Mouse (Mus musculus) lung, embryonic 14.5 days (tissue): Measurements from ENCODE around the gene Eef2k. TPM values are rescaled to one million over a fixed set of nuclear protein-coding genes. Genes with fewer than 3 reads are reported as not detected.

Experiments
- ATAC-seq: fragments of 200-750 bp; cut with Nextera tagmentation; 2 replicates; pipeline ENCODE4 v1.8.0; 2017; ENCODE audit warnings: mild to moderate bottlenecking, moderate TSS enrichment, moderate library complexity; ENCODE audit not compliant: insufficient read depth
- DNase-seq: peaks from one replicate; pipeline ENCODE4 v3.0.0-alpha.2; 2015
- H3K27ac ChIP-seq: fragments of 300-500 bp; sonication (generic); 2 replicates; pipeline ENCODE4 v1.5.1; 2014; ENCODE audit warnings: low read depth, mild to moderate bottlenecking, moderate library complexity
- H3K27me3 ChIP-seq: fragments of 300-500 bp; sonication (generic); 2 replicates; pipeline ENCODE4 v1.6.1; 2014; ENCODE audit warnings: low read length, control low read depth; ENCODE audit not compliant: insufficient read depth
- H3K36me3 ChIP-seq: fragments of 300-500 bp; sonication (generic); 2 replicates; pipeline ENCODE4 v1.6.1; 2014; ENCODE audit warnings: control low read depth; ENCODE audit not compliant: insufficient read depth
- H3K4me1 ChIP-seq: fragments of 300-500 bp; sonication (generic); 2 replicates; pipeline ENCODE4 v1.6.1; 2014; ENCODE audit warnings: antibody characterized with exemption, control low read depth; ENCODE audit not compliant: insufficient read depth
- H3K4me2 ChIP-seq: fragments of 300-500 bp; sonication (generic); 2 replicates; pipeline ENCODE4 v1.6.1; 2014; ENCODE audit warnings: mild to moderate bottlenecking
- H3K4me3 ChIP-seq: fragments of 300-500 bp; sonication (generic); 2 replicates; pipeline ENCODE4 v1.5.1; 2014; ENCODE audit warnings: low read depth, low read length
- H3K9ac ChIP-seq: fragments of 300-500 bp; sonication (generic); 2 replicates; pipeline ENCODE4 v1.6.1; 2014
- H3K9me3 ChIP-seq: fragments of 300-500 bp; sonication (generic); 2 replicates; pipeline ENCODE4 v1.6.1; 2016; ENCODE audit warnings: low read depth, low read length, control low read depth
- CTCF ChIP-seq: IDR thresholded peaks from 2 replicates; pipeline ENCODE4 v1.5.1; 2016; ENCODE audit warnings: antibody characterized with exemption, low read depth
- WGBS: fragments of 180-500 bp; shearing (Covaris S2); extraction: QIAGEN DNeasy Blood & Tissue Kit; methylation state at CpG from one replicate; pipeline ENCODE4 v1.1.7; 2014; 5-methylcytosine and 5-hydroxymethylcytosine counted together
- polyA plus RNA-seq: library from polyadenylated mRNA; unstranded; fragments of >200 nt; fragmentation: Nextera tagmentation; extraction: Ambion mirVana; gene quantifications from 2 replicates; pipeline ENCODE4 v1.2.1, GENCODE M21; 2014

The Eef2k gene
- polyA plus RNA-seq, 1 experiment from 2014 or later, result 11.2 TPM

- no peak for TF ChIP-seq CTCF
- H3K9ac ChIP-seq, result no peak overlapping the region
Measured at GRCm38 (mm10) chr7:120862626-120863025, 20.0 kb downstream of the Eef2k start.

DNA sequence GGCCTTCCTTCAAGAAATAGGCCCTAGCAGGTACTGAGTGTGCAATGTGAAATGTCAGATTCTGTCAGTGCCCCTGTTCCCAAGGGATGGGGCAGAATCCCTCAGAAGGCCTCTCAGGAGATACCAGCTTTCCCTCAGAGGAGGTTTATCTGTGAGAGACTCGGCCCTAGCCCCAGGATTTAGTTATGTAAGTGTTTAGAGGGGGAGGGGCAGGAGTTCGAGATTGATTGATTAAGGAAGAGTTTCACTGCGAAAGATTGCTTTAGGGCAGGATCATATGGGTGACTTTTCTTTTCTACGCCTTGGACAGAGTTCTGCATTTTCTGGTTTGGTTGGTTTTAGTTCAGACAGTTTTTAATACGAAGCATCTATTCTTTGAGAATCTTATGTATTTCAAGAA is 20.8 kb downstream of the Eef2k start:
- Histone ChIP-seq H3K27me3 (no peaks in the 10 kb centered on the region), H3K27ac (no peak overlapping the region), H3K4me3 (no peak overlapping the region), H3K9me3 (no peaks in the 10 kb centered on the region), H3K4me1 (peaks cover 7% of the 10 kb centered on the region; the same call in 1 of the 2 replicates), H3K4me2 (no peak overlapping the region), H3K36me3 (0 out of 2 replicates have a peak, but pooled peaks cover 4% of the 10 kb centered on the region), H3K9ac (no peak overlapping the region)
- TF ChIP-seq CTCF, result no peak
- 40% methylated on average over 5 of the region's 5 CpGs for WGBS
- no peak for DNase-seq
- no peak for ATAC-seq

More at GRCm38 (mm10) chr7:120862626-120863025, 20.0 kb downstream of the Eef2k start:
- ATAC-seq (no peak), DNase-seq (no peak)
- Histone ChIP-seq H3K27ac (no peak overlapping the region), H3K27me3 (no peaks in the 10 kb centered on the region), H3K4me2 (no peak overlapping the region), H3K9me3 (no peaks in the 10 kb centered on the region), H3K4me1 (peaks cover 7% of the 10 kb centered on the region; the same call in 1 of the 2 replicates), H3K4me3 (no peak overlapping the region), H3K36me3 (0 out of 2 replicates have a peak, but pooled peaks cover 4% of the 10 kb centered on the region)
- 56% methylated on average over 7 of the region's 7 CpGs for WGBS

- H3K9me3 ChIP-seq, result no peaks in the 10 kb centered on the region
- peak; percentile 92 for ATAC-seq
- no peak for TF ChIP-seq CTCF
- H3K4me2 ChIP-seq, result peak overlapping the region; percentile 18; the same call in 1 of the 2 replicates
- no peaks in the 10 kb centered on the region for H3K27me3 ChIP-seq
- 0 out of 2 replicates have a peak, but pooled peaks cover 2% of the 10 kb centered on the region for H3K36me3 ChIP-seq
- 2% methylated on average over 7 of the region's 7 CpGs for WGBS
- DNase-seq, result peak; percentile 95
- no peak overlapping the region for H3K4me3 ChIP-seq
- peak overlapping the region; percentile 27; the same call in 1 of the 2 replicates for H3K27ac ChIP-seq
- no peak overlapping the region for H3K9ac ChIP-seq
- peaks cover 13% of the 10 kb centered on the region for H3K4me1 ChIP-seq
Measured at GRCm38 (mm10) chr7:120865100-120865499, 22.5 kb downstream of the Eef2k start.

DNA sequence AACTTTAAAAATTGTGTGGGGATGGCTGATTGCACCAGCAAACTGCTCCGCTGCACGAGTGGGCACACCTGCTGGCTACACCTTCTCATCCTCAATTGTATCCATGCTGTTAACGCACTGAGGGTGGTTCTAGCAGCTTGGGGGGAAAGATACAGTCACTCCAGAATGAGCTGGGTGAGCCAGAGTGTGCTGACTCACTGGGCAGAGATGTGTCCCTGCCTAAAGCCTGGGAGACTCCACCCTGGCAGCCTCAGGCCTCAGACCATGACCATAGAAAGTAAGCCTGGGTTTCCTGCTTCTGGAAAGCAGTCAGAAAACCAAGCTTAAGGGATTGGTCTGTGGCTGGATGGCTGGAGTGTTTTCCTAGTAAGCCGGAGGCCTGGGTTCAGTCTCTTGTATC is 23.2 kb downstream of the Eef2k start:
- H3K36me3 ChIP-seq, result no peaks in the 10 kb centered on the region
- H3K9ac ChIP-seq, result no peak overlapping the region
- TF ChIP-seq CTCF, result no peak
- H3K4me2 ChIP-seq, result no peak overlapping the region
- peak overlapping the region; percentile 37 for H3K27ac ChIP-seq
- peaks cover 14% of the 10 kb centered on the region for H3K4me1 ChIP-seq
- no peaks in the 10 kb centered on the region for H3K27me3 ChIP-seq
- no peaks in the 10 kb centered on the region for H3K9me3 ChIP-seq
- WGBS, result 55% methylated on average over 4 of the region's 4 CpGs
- DNase-seq, result no peak
- no peak overlapping the region for H3K4me3 ChIP-seq
- no peak for ATAC-seq

- 67% methylated on average over 2 of the region's 2 CpGs for WGBS
- no peaks in the 10 kb centered on the region for H3K36me3 ChIP-seq
- TF ChIP-seq CTCF, result no peak
- no peak overlapping the region for H3K4me2 ChIP-seq
- H3K27ac ChIP-seq, result peak overlapping the region; percentile 37; the same call in 1 of the 2 replicates
- H3K27me3 ChIP-seq, result no peaks in the 10 kb centered on the region
- DNase-seq (no peak), ATAC-seq (no peak)
- H3K9me3 ChIP-seq, result no peaks in the 10 kb centered on the region
- H3K9ac ChIP-seq, result no peak overlapping the region
- H3K4me1 ChIP-seq, result peaks cover 14% of the 10 kb centered on the region
- no peak overlapping the region for H3K4me3 ChIP-seq
Measured at GRCm38 (mm10) chr7:120866684-120867083, 24.1 kb downstream of the Eef2k start.

GRCm38 (mm10) chr7:120867720-120868119 is 25.1 kb downstream of the Eef2k start:
- Histone ChIP-seq H3K9ac (no peak overlapping the region), H3K9me3 (no peaks in the 10 kb centered on the region), H3K27ac (no peak overlapping the region), H3K27me3 (no peaks in the 10 kb centered on the region), H3K4me1 (peaks cover 14% of the 10 kb centered on the region), H3K4me3 (no peak overlapping the region), H3K36me3 (no peaks in the 10 kb centered on the region), H3K4me2 (no peak overlapping the region)
- no peak for DNase-seq
- ATAC-seq, result no peak
- TF ChIP-seq CTCF, result no peak
- WGBS, result 57% methylated on average over 1 of the region's 1 CpGs

DNA sequence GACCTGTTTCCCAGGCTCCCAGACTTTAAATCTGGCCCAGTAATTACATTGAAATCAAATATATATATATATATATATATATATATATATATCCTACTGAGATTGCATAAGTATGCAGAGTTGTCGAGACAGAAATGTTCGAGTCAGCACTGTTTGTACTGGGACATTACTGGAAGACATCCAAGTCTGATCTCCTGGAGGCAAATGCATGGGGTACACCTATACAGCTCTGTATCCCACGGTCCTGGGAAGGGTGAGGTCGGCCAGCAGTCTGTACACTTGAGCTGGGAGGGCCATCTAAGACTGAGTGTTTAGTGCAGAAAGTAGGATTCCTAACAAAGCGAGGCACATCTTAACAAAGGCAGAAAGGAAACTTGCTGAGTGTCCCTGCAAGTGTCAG is 27.3 kb downstream of the Eef2k start:
- no peaks in the 10 kb centered on the region for H3K27me3 ChIP-seq
- no peak overlapping the region for H3K4me3 ChIP-seq
- peak overlapping the region; percentile 69; the same call in 1 of the 2 replicates for H3K27ac ChIP-seq
- peaks cover 7% of the 10 kb centered on the region for H3K4me1 ChIP-seq
- H3K9ac ChIP-seq, result no peak overlapping the region; the same call in 1 of the 2 replicates
- DNase-seq, result peak; percentile 78
- peak overlapping the region; percentile 35; the same call in 1 of the 2 replicates for H3K4me2 ChIP-seq
- 26% methylated on average over 5 of the region's 5 CpGs for WGBS
- H3K9me3 ChIP-seq, result no peaks in the 10 kb centered on the region
- H3K36me3 ChIP-seq, result no peaks in the 10 kb centered on the region
- ATAC-seq, result peak; percentile 74
- no peak for TF ChIP-seq CTCF
